Mouse (Mus musculus) stomach, postnatal 0 days (tissue): ENCODE measurements around the gene Arfgap1. TPM values are rescaled to one million over a fixed set of nuclear protein-coding genes. Genes with fewer than 3 reads are reported as not detected.

ENCODE experiments used
- ATAC-seq: fragments of 200-750 bp; cut with Nextera tagmentation; 2 replicates; pipeline ENCODE4 v1.8.0; 2017; ENCODE audit not compliant: low FRiP score, low TSS enrichment
- DNase-seq: peaks from one replicate; pipeline ENCODE4 v3.0.0-alpha.2; 2016; ENCODE audit warnings: low spot score
- H3K27ac ChIP-seq: fragments of 300-500 bp; sonication (generic); replicated peaks from 2 replicates; pipeline ENCODE4 v1.5.1; 2014; ENCODE audit warnings: mild to moderate bottlenecking, control low read depth
- H3K27me3 ChIP-seq: fragments of 300-500 bp; sonication (generic); 2 replicates; pipeline ENCODE4 v1.6.1; 2014; ENCODE audit warnings: low read length; ENCODE audit not compliant: control insufficient read depth, insufficient read depth
- H3K36me3 ChIP-seq: fragments of 300-500 bp; sonication (generic); 2 replicates; pipeline ENCODE4 v1.6.1; 2014; ENCODE audit warnings: low read length, mixed read lengths; ENCODE audit not compliant: control insufficient read depth, insufficient read depth
- H3K4me1 ChIP-seq: fragments of 300-500 bp; sonication (generic); replicated peaks from 2 replicates; pipeline ENCODE4 v1.6.1; 2014; ENCODE audit warnings: antibody characterized with exemption; ENCODE audit not compliant: control insufficient read depth, insufficient read depth
- H3K4me2 ChIP-seq: fragments of 300-500 bp; sonication (generic); replicated peaks from 2 replicates; pipeline ENCODE4 v1.6.1; 2014; ENCODE audit warnings: low read depth, mild to moderate bottlenecking, control low read depth, moderate library complexity
- H3K4me3 ChIP-seq: fragments of 300-500 bp; sonication (generic); 2 replicates; pipeline ENCODE4 v1.5.1; 2014; ENCODE audit warnings: low read depth, low read length, control low read depth
- H3K9ac ChIP-seq: fragments of 300-500 bp; sonication (generic); 2 replicates; pipeline ENCODE4 v1.6.1; 2014; ENCODE audit warnings: mild to moderate bottlenecking, low read length, control low read depth, mixed read lengths
- H3K9me3 ChIP-seq: fragments of 300-500 bp; sonication (generic); 2 replicates; pipeline ENCODE4 v1.6.1; 2016; ENCODE audit warnings: low read length; ENCODE audit not compliant: control insufficient read depth
- CTCF ChIP-seq: IDR thresholded peaks from 2 replicates; pipeline ENCODE4 v1.5.1; 2016; ENCODE audit warnings: antibody characterized with exemption, low read depth, mild to moderate bottlenecking, moderate library complexity
- EP300 ChIP-seq: optimal IDR thresholded peaks from 2 replicates; pipeline ENCODE3; 2016; ENCODE audit warnings: antibody characterized with exemption
- WGBS: fragments of 180-500 bp; shearing (Covaris S2); extraction: QIAGEN DNeasy Blood & Tissue Kit; methylation state at CpG from one replicate; pipeline ENCODE4 v1.1.7; 2014; 5-methylcytosine and 5-hydroxymethylcytosine counted together
- polyA plus RNA-seq: library from polyadenylated mRNA; unstranded; fragments of >200 nt; fragmentation: Nextera tagmentation; extraction: Ambion mirVana; gene quantifications from 2 replicates; pipeline ENCODE4 v1.2.1, GENCODE M21; 2015

Gene Arfgap1
- polyA plus RNA-seq: 45.1 and 45.2 TPM in 2 replicates

- Histone ChIP-seq H3K4me1 (no peaks in the 10 kb centered on the region; the same call in 1 of the 2 replicates), H3K9me3 (no peaks in the 10 kb centered on the region), H3K36me3 (peaks cover 10% of the 10 kb centered on the region), H3K27ac (peak within 1 kb of the TSS; percentile 95), H3K4me2 (peak within 1 kb of the TSS; percentile 80), H3K9ac (peak within 1 kb of the TSS; percentile 97), H3K4me3 (peak within 1 kb of the TSS; percentile 90), H3K27me3 (no peaks in the 10 kb centered on the region)
- WGBS: under 1% methylated on average over 57 of the region's 57 CpGs
- DNase-seq: peak; percentile 93
- TF ChIP-seq CTCF (no peak; the same call in 1 of the 2 replicates), EP300 (no peak)
- peak; percentile 87 for ATAC-seq
These were observed at the start of gene Arfgap1 for GRCm38 (mm10) chr2:180967010-180967763. Arfgap1 (plus strand) TSS chr2:180967225.

DNA sequence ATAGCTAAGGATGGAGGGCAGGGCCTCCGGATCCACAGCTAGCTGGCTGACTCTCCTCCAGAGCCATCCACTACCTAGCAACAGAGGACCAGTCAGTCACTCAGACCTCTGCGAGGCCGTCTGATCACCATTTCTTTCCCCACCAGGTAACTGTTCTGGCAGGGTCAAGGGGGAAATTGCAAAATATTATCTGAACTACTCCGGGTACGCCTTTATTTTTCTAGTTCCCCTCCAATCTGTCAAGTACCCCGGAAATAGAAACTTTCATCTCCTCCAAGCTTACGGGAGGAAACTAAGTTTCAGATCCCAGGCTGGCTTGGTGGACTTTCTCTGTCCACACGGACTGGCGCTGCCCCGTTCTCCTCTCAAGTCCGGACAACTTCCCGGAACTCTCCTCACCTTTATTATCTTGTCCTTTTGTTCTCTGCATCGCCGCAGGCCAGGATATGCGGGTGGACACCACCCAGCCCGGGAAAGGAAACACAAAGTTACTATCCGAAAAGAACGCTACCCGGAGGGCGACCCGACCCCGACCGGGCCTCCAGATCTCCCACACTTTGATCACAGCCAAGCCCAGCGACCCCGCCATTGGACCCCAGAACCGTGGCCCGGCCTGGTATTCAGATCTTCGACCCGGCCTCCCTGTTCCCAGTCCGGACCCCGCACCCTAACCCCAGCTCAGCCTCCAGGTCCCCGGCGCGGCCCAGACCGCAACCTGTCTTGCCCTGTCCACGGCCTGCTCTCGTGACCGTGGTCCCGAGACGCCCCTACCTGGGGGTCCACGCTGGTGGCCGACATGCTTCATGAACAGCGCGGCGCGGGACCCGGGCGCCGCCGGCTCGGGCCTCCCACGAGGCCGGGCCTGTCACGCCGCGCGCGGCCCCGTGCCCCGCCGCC lies 46.9 kb upstream of the Arfgap1 start:
- ATAC-seq: no peak
- peak overlapping the region; percentile 78 for H3K4me2 ChIP-seq
- H3K4me3 ChIP-seq: peak overlapping the region; percentile 93
- no peaks in the 10 kb centered on the region for H3K27me3 ChIP-seq
- no peaks in the 10 kb centered on the region for H3K9me3 ChIP-seq
- H3K9ac ChIP-seq: peak overlapping the region; percentile 99
- H3K27ac ChIP-seq: peak overlapping the region; percentile 82
- WGBS: under 1% methylated on average over 52 of the region's 61 CpGs
- H3K36me3 ChIP-seq: 0 out of 2 replicates have a peak, but pooled peaks cover 7% of the 10 kb centered on the region
- TF ChIP-seq EP300 (no peak), CTCF (no peak)
- peaks cover 5% of the 10 kb centered on the region; the same call in 1 of the 2 replicates for H3K4me1 ChIP-seq
- DNase-seq: no peak

DNA sequence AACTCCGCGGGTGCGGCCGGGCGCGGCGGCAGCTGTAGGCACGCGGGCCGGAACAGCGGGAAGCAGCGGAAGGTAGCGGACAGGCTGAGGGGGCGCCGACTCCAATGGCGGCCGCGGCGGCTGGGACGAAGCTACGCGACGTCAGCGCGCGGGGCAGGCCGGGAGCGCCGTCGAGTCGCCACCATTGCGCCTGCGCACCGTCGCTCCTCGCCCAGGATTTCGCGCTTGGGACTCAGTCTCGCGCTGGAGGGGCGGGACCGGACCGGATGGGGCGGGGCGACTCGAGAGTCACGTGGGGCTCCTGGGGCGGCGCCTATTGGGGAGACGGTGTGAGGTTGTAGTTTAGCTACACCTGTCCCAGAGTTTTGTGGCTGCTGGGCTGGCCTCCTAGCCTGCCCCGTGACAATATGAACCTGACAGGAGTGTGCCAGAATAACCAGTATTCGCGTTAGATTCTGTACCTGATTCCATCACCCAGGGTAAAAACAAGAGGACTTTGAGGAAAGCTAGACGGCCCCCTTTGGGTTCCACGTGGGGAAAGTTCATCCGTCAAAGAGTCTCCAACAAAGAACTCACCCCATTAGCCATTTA lies 46.1 kb upstream of the Arfgap1 start, which contains the start of gene Ythdf1:
Ythdf1 (minus strand) TSS at position 140 of the 591 bp plus-strand sequence.
- under 1% methylated on average over 23 of the region's 56 CpGs for WGBS
- Histone ChIP-seq H3K9ac (peak within 1 kb of the TSS; percentile 99), H3K4me1 (peaks cover 5% of the 10 kb centered on the region; the same call in 1 of the 2 replicates), H3K27me3 (no peaks in the 10 kb centered on the region), H3K27ac (peak within 1 kb of the TSS; percentile 82), H3K4me2 (peak within 1 kb of the TSS; percentile 78), H3K4me3 (peak within 1 kb of the TSS; percentile 93), H3K9me3 (no peaks in the 10 kb centered on the region), H3K36me3 (0 out of 2 replicates have a peak, but pooled peaks cover 4% of the 10 kb centered on the region)
- no peak for TF ChIP-seq CTCF
- no peak for TF ChIP-seq EP300
- ATAC-seq: peak; percentile 96
- DNase-seq: peak; percentile 98

GRCm38 (mm10) chr2:180922739-180923138 lies 44.3 kb upstream of the Arfgap1 start:
- peaks cover 5% of the 10 kb centered on the region; the same call in 1 of the 2 replicates for H3K4me1 ChIP-seq
- 90% methylated on average over 6 of the region's 6 CpGs for WGBS
- no peak overlapping the region for H3K9ac ChIP-seq
- TF ChIP-seq EP300 (no peak), CTCF (no peak)
- no peak for DNase-seq
- H3K27me3 ChIP-seq: no peaks in the 10 kb centered on the region
- no peak overlapping the region for H3K27ac ChIP-seq
- H3K4me3 ChIP-seq: no peak overlapping the region
- ATAC-seq: no peak
- 0 out of 2 replicates have a peak, but pooled peaks cover 2% of the 10 kb centered on the region for H3K36me3 ChIP-seq
- H3K9me3 ChIP-seq: no peaks in the 10 kb centered on the region
- H3K4me2 ChIP-seq: no peak overlapping the region

- no peaks in the 10 kb centered on the region for H3K36me3 ChIP-seq
- DNase-seq (peak; percentile 78), ATAC-seq (no peak)
- no peak overlapping the region for H3K9ac ChIP-seq
- H3K4me2 ChIP-seq: no peak overlapping the region
- 2% methylated on average over 4 of the region's 4 CpGs for WGBS
- H3K27ac ChIP-seq: no peak overlapping the region
- no peaks in the 10 kb centered on the region for H3K27me3 ChIP-seq
- H3K4me3 ChIP-seq: no peak overlapping the region
- no peaks in the 10 kb centered on the region for H3K9me3 ChIP-seq
- no peaks in the 10 kb centered on the region for H3K4me1 ChIP-seq
- TF ChIP-seq EP300 (no peak), CTCF (peak; percentile 98)
These were observed 41.8 kb upstream of the Arfgap1 start for GRCm38 (mm10) chr2:180925176-180925575.
